Mouse (Mus musculus) macrophage (primary cell): ENCODE results near the gene Kdm2a. TPM values are rescaled to one million over a fixed set of nuclear protein-coding genes. Genes with fewer than 3 reads are reported as not detected.

Experiments used
- H3K27ac ChIP-seq: fragments of 350-480 bp; formaldehyde crosslinking; 2 replicates; pipeline ENCODE4 v1.9.0; 2021
- H3K36me3 ChIP-seq: fragments of 350-480 bp; formaldehyde crosslinking; 2 replicates; pipeline ENCODE4 v1.9.0; 2021; ENCODE audit errors: inconsistent target
- H3K4me3 ChIP-seq: fragments of 350-480 bp; formaldehyde crosslinking; 2 replicates; pipeline ENCODE4 v1.9.0; 2021; ENCODE audit errors: inconsistent target
- H3K79me2 ChIP-seq: fragments of 350-480 bp; formaldehyde crosslinking; 2 replicates; pipeline ENCODE4 v1.9.0; 2021; ENCODE audit errors: inconsistent target
- WGBS: methylation state at CpG from one replicate; pipeline ENCODE4 v1.1.7; 2026; ENCODE audit warnings: inconsistent platforms; ENCODE audit not compliant: missing documents; 5-methylcytosine and 5-hydroxymethylcytosine counted together
- polyA plus RNA-seq: library from polyadenylated mRNA; stranded (reverse); fragments of 250-400 nt; gene quantifications from 3 replicates; pipeline ENCODE4 v1.2.4, GENCODE M21; 2018; ENCODE audit warnings: inconsistent platforms

Gene Kdm2a
- polyA plus RNA-seq, 1 experiment from 2014 or later = 62.8 TPM

DNA sequence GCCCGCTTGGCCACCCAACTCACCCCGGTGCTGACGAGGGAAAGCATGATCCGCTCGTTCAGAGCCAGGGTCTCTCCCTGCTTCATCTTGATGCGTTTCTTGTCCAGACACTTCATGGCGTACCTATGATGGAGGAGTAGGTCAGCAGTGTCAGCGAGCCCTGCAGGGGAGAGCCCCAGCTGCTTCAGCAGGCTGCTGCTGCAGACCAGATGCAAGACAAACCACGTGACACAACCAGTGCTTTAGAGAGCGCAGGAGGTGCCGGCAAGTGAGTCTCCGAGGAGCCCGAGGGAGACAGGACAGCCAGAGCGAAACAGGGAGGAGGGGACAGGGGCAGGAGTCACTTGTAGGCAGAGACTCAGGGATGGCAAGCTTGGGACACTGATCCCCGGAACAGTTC lies 107.3 kb downstream of the Kdm2a start:
- Histone ChIP-seq H3K79me2 (peaks cover 90% of the 10 kb centered on the region), H3K27ac (no peak overlapping the region), H3K36me3 (peaks cover 69% of the 10 kb centered on the region), H3K4me3 (no peak overlapping the region)
- 91% methylated on average over 13 of the region's 15 CpGs for WGBS

DNA sequence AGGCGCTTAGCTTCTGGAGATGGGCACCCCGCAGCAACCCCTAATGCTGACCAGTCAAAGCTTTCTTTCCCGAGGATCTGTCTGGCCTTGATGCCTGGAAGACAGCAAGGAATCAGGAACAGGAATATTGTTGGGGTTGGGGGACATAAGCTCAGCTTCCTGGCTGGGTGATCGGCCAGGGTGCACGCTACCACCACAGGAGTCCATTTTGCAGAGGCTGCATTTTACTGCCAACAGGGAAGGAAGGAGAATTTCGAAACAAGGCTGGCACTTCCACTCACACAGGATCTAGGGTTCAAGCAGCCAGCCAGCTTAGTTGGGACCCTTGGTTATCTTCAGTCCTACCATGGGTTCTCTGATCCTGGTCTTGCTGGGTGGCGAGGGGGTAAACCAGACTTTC lies 114.4 kb downstream of the Kdm2a start:
- peaks cover 23% of the 10 kb centered on the region for H3K36me3 ChIP-seq
- WGBS = 2% methylated on average over 6 of the region's 7 CpGs
- H3K4me3 ChIP-seq = no peak overlapping the region; the same call in 1 of the 2 replicates
- peaks cover 27% of the 10 kb centered on the region; the same call in 1 of the 2 replicates for H3K79me2 ChIP-seq
- peak overlapping the region; percentile 86 for H3K27ac ChIP-seq

DNA sequence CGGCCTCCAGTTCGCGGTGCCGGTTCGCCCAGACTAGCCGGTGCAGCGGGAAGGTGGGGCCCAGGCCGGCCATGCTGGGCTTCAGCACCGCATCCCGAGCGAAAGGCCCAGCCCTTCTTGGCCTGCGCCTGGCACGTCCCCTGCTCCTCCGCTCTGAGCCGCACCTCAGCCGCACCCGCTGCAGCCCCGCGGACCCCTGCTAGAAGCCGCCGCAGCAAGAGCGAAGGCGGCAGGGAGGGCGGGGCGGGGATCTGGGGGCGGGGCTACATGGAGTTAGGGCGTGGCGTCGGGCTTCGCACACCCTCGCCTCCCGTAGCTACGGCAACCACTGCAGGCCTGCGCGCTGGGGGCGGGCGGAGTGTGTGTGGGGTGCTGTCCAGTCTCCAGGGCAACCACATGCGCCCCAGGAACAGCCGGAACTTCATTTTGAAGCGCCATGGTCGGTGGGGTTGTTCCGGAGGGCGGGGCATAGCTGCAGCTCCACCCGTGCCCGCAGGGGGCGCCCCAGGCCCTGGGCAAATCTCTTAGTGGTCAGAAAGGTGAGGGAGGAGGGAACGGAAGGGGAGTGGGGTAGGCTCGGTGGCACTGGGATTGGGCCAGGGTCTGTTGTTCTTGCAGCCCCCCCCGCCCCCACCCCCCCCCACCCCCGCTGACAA lies 115.1 kb downstream of the Kdm2a start, which contains the start of gene Ankrd13d:
Gene Ankrd13d, minus strand, starts transcription at position 240 of the 656 bp plus-strand sequence.
- Histone ChIP-seq H3K27ac (peak within 1 kb of the TSS; percentile 86), H3K4me3 (peak within 1 kb of the TSS; percentile 44), H3K79me2 (peaks cover 21% of the 10 kb centered on the region; the same call in 1 of the 2 replicates), H3K36me3 (peaks cover 19% of the 10 kb centered on the region)
- WGBS = under 1% methylated on average over 50 of the region's 50 CpGs

DNA sequence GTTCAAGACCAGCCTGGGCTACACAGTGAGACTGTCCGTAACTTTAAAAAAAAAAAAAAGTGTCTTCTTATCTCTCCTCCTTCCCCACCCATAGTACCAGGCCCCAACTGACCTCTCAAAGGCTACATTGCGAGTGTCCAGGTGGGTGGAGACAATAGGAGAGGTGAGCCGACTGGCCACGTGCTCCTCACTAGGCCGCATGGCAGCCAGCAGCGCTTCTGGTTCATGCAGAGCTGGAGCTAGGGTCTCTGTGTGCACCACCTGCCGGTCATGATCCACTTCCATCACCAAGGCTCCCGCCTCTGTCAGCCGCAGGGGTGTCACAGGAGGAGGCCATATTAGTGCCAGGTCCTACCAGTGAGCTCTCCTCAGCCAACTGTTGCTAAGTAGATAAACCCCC lies 117.7 kb downstream of the Kdm2a start:
- no peaks in the 10 kb centered on the region; the same call in 1 of the 2 replicates for H3K36me3 ChIP-seq

DNA sequence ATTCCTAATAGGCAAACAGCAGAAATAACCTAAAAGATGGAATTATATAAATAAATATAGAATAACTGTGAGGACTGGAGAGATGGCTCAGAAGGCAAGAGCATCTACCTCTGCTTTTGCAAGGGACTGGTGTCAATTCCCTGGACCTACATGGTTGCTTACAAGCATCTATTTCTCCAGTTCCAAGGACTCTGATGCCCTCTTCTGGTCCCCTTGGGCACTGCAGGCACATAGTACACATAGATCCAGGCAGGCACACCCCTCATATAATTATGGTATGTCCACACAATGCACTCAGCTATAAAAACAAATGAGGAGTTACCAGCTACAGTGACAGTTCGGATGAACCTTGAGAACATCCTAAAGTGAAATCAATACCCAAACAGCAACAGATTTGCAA lies 118.6 kb downstream of the Kdm2a start:
- no peak overlapping the region for H3K27ac ChIP-seq
- peaks cover 7% of the 10 kb centered on the region; the same call in 1 of the 2 replicates for H3K79me2 ChIP-seq
- no peaks in the 10 kb centered on the region; the same call in 1 of the 2 replicates for H3K36me3 ChIP-seq
- 94% methylated on average over 1 of the region's 1 CpGs for WGBS
- no peak overlapping the region for H3K4me3 ChIP-seq

More for the DNA sequence above, 117.7 kb downstream of the Kdm2a start:
- H3K27ac ChIP-seq = no peak overlapping the region
- H3K4me3 ChIP-seq = no peak overlapping the region
- H3K79me2 ChIP-seq = peaks cover 7% of the 10 kb centered on the region; the same call in 1 of the 2 replicates
- WGBS = 92% methylated on average over 9 of the region's 9 CpGs

DNA sequence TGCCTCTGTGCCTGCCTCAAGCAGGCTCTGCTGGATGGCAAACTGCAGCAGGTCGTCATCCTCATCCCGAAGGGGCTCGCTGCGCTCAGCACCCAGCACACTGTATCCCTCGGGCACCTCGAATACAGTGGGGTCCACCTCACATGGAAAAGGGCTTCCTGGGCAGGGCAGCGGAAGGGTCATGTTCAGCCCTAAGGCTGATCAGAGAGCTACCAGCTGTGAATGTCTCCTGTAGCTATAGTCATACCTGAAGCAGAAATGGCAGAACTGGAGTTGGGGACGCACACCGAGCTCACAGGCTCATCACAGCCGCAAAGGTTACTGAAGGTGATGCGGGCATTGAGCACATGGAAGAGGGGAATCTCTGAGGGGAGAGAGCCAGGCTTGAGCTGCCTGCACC lies 127.1 kb downstream of the Kdm2a start:
- H3K79me2 ChIP-seq = peaks cover 22% of the 10 kb centered on the region
- no peak overlapping the region for H3K27ac ChIP-seq
- peaks cover 5% of the 10 kb centered on the region; the same call in 1 of the 2 replicates for H3K36me3 ChIP-seq
- WGBS = 88% methylated on average over 11 of the region's 11 CpGs
- H3K4me3 ChIP-seq = no peak overlapping the region

DNA sequence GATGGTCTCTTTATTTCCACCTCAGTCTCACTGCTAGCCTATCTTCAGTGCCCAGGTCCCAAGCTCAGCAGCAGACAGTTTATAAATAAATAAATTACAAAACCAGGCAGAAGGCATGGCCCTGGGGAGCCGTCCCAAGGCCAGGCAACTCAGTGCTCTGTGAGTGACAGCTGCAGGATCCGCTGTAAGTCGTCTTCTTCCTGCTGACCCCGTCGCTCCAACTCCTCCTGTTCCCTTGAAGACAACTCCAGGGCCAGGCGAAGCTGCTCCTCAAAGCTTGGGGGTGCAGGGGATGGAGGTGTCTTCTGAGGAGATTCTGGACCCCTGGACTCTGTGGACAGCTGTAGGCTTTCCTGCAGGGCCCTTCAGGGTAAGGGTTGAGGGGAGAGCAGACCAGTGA lies 127.9 kb downstream of the Kdm2a start:
- Histone ChIP-seq H3K36me3 (peaks cover 13% of the 10 kb centered on the region; the same call in 1 of the 2 replicates), H3K79me2 (peaks cover 22% of the 10 kb centered on the region), H3K4me3 (no peak overlapping the region), H3K27ac (no peak overlapping the region)
- WGBS = 95% methylated on average over 6 of the region's 6 CpGs

DNA sequence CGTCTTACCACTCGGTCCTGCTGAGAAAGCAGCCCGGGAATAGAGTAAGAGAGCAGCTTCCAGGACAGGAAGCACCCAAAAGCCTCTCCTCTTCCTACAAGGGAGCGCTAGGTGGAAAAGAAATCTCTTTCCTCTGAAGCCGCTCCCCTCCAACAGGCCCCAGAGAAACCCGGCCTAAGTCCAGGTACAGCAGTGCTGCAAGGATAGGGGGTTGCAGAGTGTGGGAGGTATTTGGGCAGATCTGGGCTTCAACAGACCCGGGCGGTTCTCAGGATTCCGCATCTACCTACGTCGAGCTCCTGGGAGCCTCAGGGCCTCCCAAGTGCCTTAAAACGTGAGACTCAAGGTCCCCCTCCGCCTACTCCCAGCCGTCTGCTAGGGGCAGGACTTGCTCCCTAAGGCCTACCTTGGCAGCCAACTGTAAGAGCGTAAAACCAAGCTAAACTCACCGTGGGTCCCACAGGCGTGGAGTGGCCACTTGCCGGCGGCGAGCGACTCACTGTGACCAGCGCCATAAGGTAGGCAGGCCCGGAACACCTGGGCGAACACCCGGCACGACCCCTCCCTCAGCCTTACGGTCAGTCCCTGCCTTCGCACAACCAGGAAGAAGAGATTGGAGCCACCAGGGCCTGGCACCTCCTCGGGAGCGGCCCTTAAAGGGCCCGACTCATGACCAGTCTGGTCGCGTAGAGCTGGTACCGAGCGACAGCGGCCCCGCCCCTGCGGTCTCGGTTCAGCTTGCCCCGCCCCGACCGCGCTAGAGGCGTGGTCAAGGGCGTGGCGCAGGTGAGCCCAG lies 129.3 kb downstream of the Kdm2a start, which contains the start of gene Ssh3:
Gene Ssh3, minus strand, starts transcription at position 615 of the 796 bp plus-strand sequence.
- peak within 1 kb of the TSS; percentile 62 for H3K27ac ChIP-seq
- peaks cover 22% of the 10 kb centered on the region for H3K79me2 ChIP-seq
- peak within 1 kb of the TSS; percentile 97 for H3K4me3 ChIP-seq
- WGBS = 6% methylated on average over 45 of the region's 46 CpGs
- H3K36me3 ChIP-seq = peaks cover 22% of the 10 kb centered on the region; the same call in 1 of the 2 replicates

DNA sequence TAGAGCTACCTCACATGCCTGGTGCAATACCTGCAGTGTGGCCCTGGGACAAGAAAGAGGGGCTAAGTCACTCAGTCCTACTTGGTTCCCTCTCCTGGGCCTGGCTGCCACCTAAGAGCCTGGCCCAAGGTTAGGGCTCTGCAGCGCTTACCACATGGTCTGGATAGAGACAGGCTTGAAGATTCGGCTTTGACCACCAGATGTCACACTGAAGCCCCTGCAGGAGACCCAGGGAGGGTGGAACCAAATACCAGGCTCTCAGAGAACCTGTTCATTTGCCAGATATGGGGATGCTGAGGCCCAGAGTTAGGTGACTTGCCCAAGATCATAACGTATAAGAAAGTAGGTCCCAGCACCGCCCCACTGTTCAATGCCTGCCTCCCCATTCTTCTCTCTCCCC lies 132.1 kb downstream of the Kdm2a start:
- 81% methylated on average over 4 of the region's 4 CpGs for WGBS
- Histone ChIP-seq H3K36me3 (peaks cover 22% of the 10 kb centered on the region; the same call in 1 of the 2 replicates), H3K79me2 (peaks cover 22% of the 10 kb centered on the region), H3K4me3 (no peak overlapping the region), H3K27ac (no peak overlapping the region)

Other genes with a start within 250 kb of the Kdm2a start
- 252 to 368 TPM (median 357 TPM) in 3 replicates for gene Coro1b, start 249.7 kb downstream of the Kdm2a start, polyA plus RNA-seq
- 0.28 to 0.53 TPM (median 0.41 TPM) in 3 replicates for gene Ptprcap, start 244.7 kb downstream of the Kdm2a start, polyA plus RNA-seq
- gene Rps6kb2, start 234.9 kb downstream of the Kdm2a start, polyA plus RNA-seq = 13.6 to 29.6 TPM (median 18.4 TPM) in 3 replicates
- gene Carns1, start 222.8 kb downstream of the Kdm2a start, polyA plus RNA-seq = 0.62 to 1.00 TPM (median 0.77 TPM) in 3 replicates
- gene Tbc1d10c, start 207.0 kb downstream of the Kdm2a start, polyA plus RNA-seq = 0.25 to 0.60 TPM (median 0.41 TPM) in 3 replicates
- gene Ppp1ca, start 206.2 kb downstream of the Kdm2a start, polyA plus RNA-seq = 375 to 413 TPM (median 395 TPM) in 3 replicates
- 16.0 to 22.9 TPM (median 16.7 TPM) in 3 replicates for gene Rad9a, start 196.6 kb downstream of the Kdm2a start, polyA plus RNA-seq
- 0.10 to 0.21 TPM (median 0.17 TPM) in 3 replicates for gene Clcf1, start 184.0 kb downstream of the Kdm2a start, polyA plus RNA-seq
- gene AC109138.7, start 183.9 kb downstream of the Kdm2a start, polyA plus RNA-seq = not detected in 3 replicates
- 33.8 to 76.3 TPM (median 47.8 TPM) in 3 replicates for gene Pold4, start 166.4 kb downstream of the Kdm2a start, polyA plus RNA-seq
- gene Ssh3, start 129.1 kb downstream of the Kdm2a start, polyA plus RNA-seq = 32.6 to 83.1 TPM (median 36.6 TPM) in 3 replicates
- gene Ankrd13d, start 115.1 kb downstream of the Kdm2a start, polyA plus RNA-seq = 3.2 to 8.1 TPM (median 5.6 TPM) in 3 replicates
- gene Grk2, start 92.1 kb downstream of the Kdm2a start, polyA plus RNA-seq = 131 to 143 TPM (median 139 TPM) in 3 replicates
- gene Rhod, start 41.1 kb upstream of the Kdm2a start, polyA plus RNA-seq = 4.4 to 12.0 TPM (median 6.0 TPM) in 3 replicates
- gene Syt12, start 79.2 kb upstream of the Kdm2a start, polyA plus RNA-seq = not detected in 3 replicates
- not detected in 3 replicates for gene 2010003K11Rik, start 100.3 kb upstream of the Kdm2a start, polyA plus RNA-seq
- gene Pcx, start 112.2 kb upstream of the Kdm2a start, polyA plus RNA-seq = 0.35 to 0.94 TPM (median 0.49 TPM) in 3 replicates
- gene Lrfn4, start 217.4 kb upstream of the Kdm2a start, polyA plus RNA-seq = 0.61 to 2.0 TPM (median 1.0 TPM) in 3 replicates
- gene Rce1, start 227.4 kb upstream of the Kdm2a start, polyA plus RNA-seq = 11.3 to 29.4 TPM (median 20.2 TPM) in 3 replicates